Mouse (Mus musculus): ENCODE results near the gene Drd3. TPM values are rescaled to one million over a fixed set of nuclear protein-coding genes. Genes with fewer than 3 reads are reported as not detected.

The Drd3 gene
- polyA plus RNA-seq, 1 experiment from 2014 or later: not detected

DNA sequence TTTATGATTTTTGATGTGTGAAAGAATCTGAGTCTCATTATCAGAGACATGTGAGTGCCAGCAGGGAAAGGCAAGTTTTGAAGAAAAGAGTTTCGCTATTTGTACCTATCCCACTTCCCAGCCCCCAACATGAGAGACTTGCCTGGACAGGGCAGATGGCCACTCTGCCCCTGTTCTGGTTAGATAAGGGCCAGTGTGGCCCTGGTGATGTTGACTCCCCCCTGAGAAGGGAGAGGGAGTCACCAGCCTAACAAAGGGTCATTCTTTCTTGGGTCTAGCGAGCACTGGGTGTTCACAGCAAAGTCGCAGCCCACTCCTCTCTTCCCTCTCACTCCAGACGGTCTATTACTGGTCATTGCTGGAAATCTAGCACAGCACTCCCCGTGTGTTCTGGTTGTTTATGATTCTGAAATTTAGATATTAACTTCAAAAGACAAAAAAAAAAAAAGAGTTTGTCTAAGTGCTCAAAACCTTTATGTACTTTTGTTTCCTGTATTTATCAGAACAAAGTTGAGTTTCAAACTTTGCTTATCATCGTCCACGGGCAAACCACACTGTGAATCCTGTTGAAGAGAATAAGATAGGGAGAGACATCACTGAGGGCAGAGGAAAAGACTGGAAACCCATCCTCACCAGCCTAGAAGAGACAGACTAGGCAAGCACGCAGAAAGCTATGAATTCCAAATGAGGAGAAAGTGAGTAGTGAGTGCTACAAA is 24.2 kb upstream of the Drd3 start:
- Histone ChIP-seq H3K27ac (ENCODE audit: low read depth) (no peak overlapping the region), H3K36me3 (ENCODE audit: control insufficient read depth, insufficient read depth, low read length) (no peaks in the 10 kb centered on the region), H3K4me2 (ENCODE audit: low read length) (no peak overlapping the region), H3K9me3 (ENCODE audit: control insufficient read depth, low read length) (no peaks in the 10 kb centered on the region), H3K4me1 (replicated peaks; ENCODE audit: control insufficient read depth, insufficient read depth, low read length) (no peaks in the 10 kb centered on the region), H3K27me3 (replicated peaks; ENCODE audit: control insufficient read depth, insufficient read depth, low read length) (no peaks in the 10 kb centered on the region), H3K4me3 (ENCODE audit: low read depth, low read length) (no peak overlapping the region), H3K9ac (ENCODE audit: low read length) (no peak overlapping the region)
- DNase-seq (ENCODE audit: low spot score): no peak
- ATAC-seq (replicated peaks; ENCODE audit: low FRiP score, low TSS enrichment, low read depth): no peak
- WGBS: 80% methylated on average over 8 of the region's 8 CpGs

- H3K27ac ChIP-seq (ENCODE audit: low read depth): no peak overlapping the region
- DNase-seq (ENCODE audit: low spot score) (no peak), ATAC-seq (replicated peaks; ENCODE audit: low FRiP score, low TSS enrichment, low read depth) (no peak)
- no peaks in the 10 kb centered on the region for H3K4me1 ChIP-seq (replicated peaks; ENCODE audit: control insufficient read depth, insufficient read depth, low read length)
- H3K9me3 ChIP-seq (ENCODE audit: control insufficient read depth, low read length): no peaks in the 10 kb centered on the region
- 71% methylated on average over 4 of the region's 4 CpGs for WGBS
- H3K27me3 ChIP-seq (replicated peaks; ENCODE audit: control insufficient read depth, insufficient read depth, low read length): no peaks in the 10 kb centered on the region
- H3K36me3 ChIP-seq (ENCODE audit: control insufficient read depth, insufficient read depth, low read length): no peaks in the 10 kb centered on the region
- no peak overlapping the region for H3K4me3 ChIP-seq (ENCODE audit: low read depth, low read length)
- no peak overlapping the region for H3K4me2 ChIP-seq (ENCODE audit: low read length)
- no peak overlapping the region for H3K9ac ChIP-seq (ENCODE audit: low read length)
Measured at GRCm38 (mm10) chr16:43730281-43730680, 23.5 kb upstream of the Drd3 start.

DNA sequence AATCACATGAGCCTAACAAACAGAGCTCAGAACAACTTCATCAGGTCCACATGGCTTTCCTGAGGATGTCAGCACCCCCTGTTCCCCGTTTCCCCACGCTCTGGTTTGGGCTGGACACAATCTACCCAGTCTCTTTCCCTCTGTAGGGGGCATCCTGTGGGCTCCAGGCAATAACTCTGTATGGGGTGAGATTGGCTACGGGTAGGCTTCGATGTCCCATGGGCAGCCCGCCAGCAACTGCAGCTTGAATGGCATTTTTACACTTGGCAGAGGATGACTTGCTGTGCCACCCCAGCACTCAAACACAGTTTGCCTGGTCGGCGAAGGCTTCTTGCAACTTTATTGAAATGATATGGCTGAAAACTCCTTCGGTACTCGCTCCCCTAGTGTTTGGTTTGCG is 21.3 kb upstream of the Drd3 start:
- Histone ChIP-seq H3K27ac (ENCODE audit: low read depth) (no peak overlapping the region), H3K4me3 (ENCODE audit: low read depth, low read length) (no peak overlapping the region), H3K36me3 (ENCODE audit: control insufficient read depth, insufficient read depth, low read length) (no peaks in the 10 kb centered on the region), H3K4me1 (replicated peaks; ENCODE audit: control insufficient read depth, insufficient read depth, low read length) (no peaks in the 10 kb centered on the region), H3K9me3 (ENCODE audit: control insufficient read depth, low read length) (no peaks in the 10 kb centered on the region), H3K27me3 (replicated peaks; ENCODE audit: control insufficient read depth, insufficient read depth, low read length) (no peaks in the 10 kb centered on the region), H3K9ac (ENCODE audit: low read length) (no peak overlapping the region), H3K4me2 (ENCODE audit: low read length) (no peak overlapping the region)
- 90% methylated on average over 10 of the region's 10 CpGs for WGBS
- DNase-seq (ENCODE audit: low spot score) (no peak), ATAC-seq (replicated peaks; ENCODE audit: low FRiP score, low TSS enrichment, low read depth) (no peak)

GRCm38 (mm10) chr16:43732900-43733299 is 20.9 kb upstream of the Drd3 start:
- Histone ChIP-seq H3K27ac (ENCODE audit: low read depth) (no peak overlapping the region), H3K4me1 (replicated peaks; ENCODE audit: control insufficient read depth, insufficient read depth, low read length) (no peaks in the 10 kb centered on the region), H3K36me3 (ENCODE audit: control insufficient read depth, insufficient read depth, low read length) (no peaks in the 10 kb centered on the region), H3K9me3 (ENCODE audit: control insufficient read depth, low read length) (no peaks in the 10 kb centered on the region), H3K9ac (ENCODE audit: low read length) (no peak overlapping the region), H3K27me3 (replicated peaks; ENCODE audit: control insufficient read depth, insufficient read depth, low read length) (no peaks in the 10 kb centered on the region), H3K4me2 (ENCODE audit: low read length) (no peak overlapping the region), H3K4me3 (ENCODE audit: low read depth, low read length) (no peak overlapping the region)
- no peak for DNase-seq (ENCODE audit: low spot score)
- ATAC-seq (replicated peaks; ENCODE audit: low FRiP score, low TSS enrichment, low read depth): no peak
- 84% methylated on average over 5 of the region's 5 CpGs for WGBS

DNA sequence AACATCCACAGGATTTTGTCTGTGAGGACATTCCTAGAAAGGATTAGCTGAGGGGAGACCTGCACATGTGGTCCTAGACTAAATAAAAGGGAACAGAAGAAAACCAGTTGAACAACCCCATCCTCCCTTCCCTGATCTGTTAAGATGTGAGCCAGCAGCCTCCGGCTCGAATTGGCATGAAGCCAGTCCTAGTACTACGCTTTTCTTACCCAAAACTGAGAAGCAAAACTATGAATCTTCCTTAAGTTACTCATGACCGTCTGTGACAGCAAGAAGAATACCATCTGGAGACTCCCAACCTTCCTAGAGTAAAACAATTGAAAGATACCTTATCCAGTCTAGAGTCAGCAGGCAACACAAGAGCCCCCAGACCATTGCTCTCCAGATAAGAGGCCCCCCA is 15.9 kb upstream of the Drd3 start:
- no peaks in the 10 kb centered on the region for H3K9me3 ChIP-seq (ENCODE audit: control insufficient read depth, low read length)
- no peaks in the 10 kb centered on the region for H3K27me3 ChIP-seq (replicated peaks; ENCODE audit: control insufficient read depth, insufficient read depth, low read length)
- no peak overlapping the region for H3K27ac ChIP-seq (ENCODE audit: low read depth)
- no peak for ATAC-seq (replicated peaks; ENCODE audit: low FRiP score, low TSS enrichment, low read depth)
- no peaks in the 10 kb centered on the region for H3K4me1 ChIP-seq (replicated peaks; ENCODE audit: control insufficient read depth, insufficient read depth, low read length)
- H3K4me3 ChIP-seq (ENCODE audit: low read depth, low read length): no peak overlapping the region
- H3K36me3 ChIP-seq (ENCODE audit: control insufficient read depth, insufficient read depth, low read length): no peaks in the 10 kb centered on the region
- no peak overlapping the region for H3K4me2 ChIP-seq (ENCODE audit: low read length)
- no peak for DNase-seq (ENCODE audit: low spot score)
- H3K9ac ChIP-seq (ENCODE audit: low read length): no peak overlapping the region
- 53% methylated on average over 4 of the region's 4 CpGs for WGBS

DNA sequence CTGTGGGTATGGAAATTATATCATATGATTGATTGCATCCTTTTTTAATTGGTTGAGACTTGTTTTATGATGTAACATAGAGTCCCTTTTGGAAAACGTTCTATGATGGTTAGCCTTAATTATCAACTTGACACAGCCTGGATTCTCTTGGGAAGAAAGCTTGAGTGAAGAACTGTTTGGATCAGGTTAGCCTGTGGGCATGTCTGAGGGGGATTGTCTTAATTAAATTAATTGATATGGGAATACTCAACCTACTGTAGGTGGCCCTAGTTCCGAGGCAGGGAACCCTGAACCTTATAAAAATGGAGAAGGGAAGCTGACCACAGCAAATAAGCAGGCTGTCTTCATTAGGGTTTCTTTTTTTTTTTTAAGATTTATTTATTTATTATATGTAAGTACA is 12.9 kb upstream of the Drd3 start:
- H3K27ac ChIP-seq (ENCODE audit: low read depth): no peak overlapping the region
- no peaks in the 10 kb centered on the region for H3K9me3 ChIP-seq (ENCODE audit: control insufficient read depth, low read length)
- H3K9ac ChIP-seq (ENCODE audit: low read length): no peak overlapping the region
- ATAC-seq (replicated peaks; ENCODE audit: low FRiP score, low TSS enrichment, low read depth) (no peak), DNase-seq (ENCODE audit: low spot score) (no peak)
- no peaks in the 10 kb centered on the region for H3K27me3 ChIP-seq (replicated peaks; ENCODE audit: control insufficient read depth, insufficient read depth, low read length)
- no peak overlapping the region for H3K4me2 ChIP-seq (ENCODE audit: low read length)
- no peaks in the 10 kb centered on the region for H3K36me3 ChIP-seq (ENCODE audit: control insufficient read depth, insufficient read depth, low read length)
- H3K4me3 ChIP-seq (ENCODE audit: low read depth, low read length): no peak overlapping the region
- no peaks in the 10 kb centered on the region for H3K4me1 ChIP-seq (replicated peaks; ENCODE audit: control insufficient read depth, insufficient read depth, low read length)
- 70% methylated on average over 2 of the region's 2 CpGs for WGBS

DNA sequence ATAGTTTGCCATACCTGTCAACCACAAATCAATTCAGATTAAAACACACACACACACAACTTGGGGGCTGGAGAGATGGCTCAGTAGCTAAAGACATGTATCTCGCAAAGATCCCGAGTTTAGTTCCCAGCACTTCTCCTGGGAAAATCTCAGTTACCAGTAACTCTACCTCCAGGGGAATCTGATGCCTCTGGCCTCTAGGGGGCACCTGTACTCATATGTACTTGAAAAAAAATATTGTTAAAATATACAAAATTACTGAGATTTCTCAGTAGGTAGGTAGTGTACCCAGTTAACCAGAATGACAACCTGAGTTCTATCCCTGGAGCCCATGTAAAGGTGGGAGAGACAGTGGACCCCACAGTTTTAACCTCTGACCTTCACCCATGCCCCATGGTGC is 5.4 kb upstream of the Drd3 start:
- Histone ChIP-seq H3K4me2 (ENCODE audit: low read length) (no peak overlapping the region), H3K9ac (ENCODE audit: low read length) (no peak overlapping the region), H3K4me3 (ENCODE audit: low read depth, low read length) (no peak overlapping the region), H3K27ac (ENCODE audit: low read depth) (no peak overlapping the region), H3K36me3 (ENCODE audit: control insufficient read depth, insufficient read depth, low read length) (no peaks in the 10 kb centered on the region), H3K4me1 (replicated peaks; ENCODE audit: control insufficient read depth, insufficient read depth, low read length) (no peaks in the 10 kb centered on the region), H3K27me3 (replicated peaks; ENCODE audit: control insufficient read depth, insufficient read depth, low read length) (no peaks in the 10 kb centered on the region), H3K9me3 (ENCODE audit: control insufficient read depth, low read length) (no peaks in the 10 kb centered on the region)
- 79% methylated on average over 2 of the region's 2 CpGs for WGBS
- ATAC-seq (replicated peaks; ENCODE audit: low FRiP score, low TSS enrichment, low read depth): no peak
- DNase-seq (ENCODE audit: low spot score): no peak

- Histone ChIP-seq H3K4me2 (ENCODE audit: low read length) (no peak overlapping the region), H3K36me3 (ENCODE audit: control insufficient read depth, insufficient read depth, low read length) (no peaks in the 10 kb centered on the region), H3K27me3 (replicated peaks; ENCODE audit: control insufficient read depth, insufficient read depth, low read length) (no peaks in the 10 kb centered on the region), H3K9ac (ENCODE audit: low read length) (no peak overlapping the region), H3K4me1 (replicated peaks; ENCODE audit: control insufficient read depth, insufficient read depth, low read length) (no peaks in the 10 kb centered on the region), H3K4me3 (ENCODE audit: low read depth, low read length) (no peak overlapping the region), H3K9me3 (ENCODE audit: control insufficient read depth, low read length) (no peaks in the 10 kb centered on the region), H3K27ac (ENCODE audit: low read depth) (no peak overlapping the region)
- WGBS: 88% methylated on average over 8 of the region's 8 CpGs
- ATAC-seq (replicated peaks; ENCODE audit: low FRiP score, low TSS enrichment, low read depth): no peak
- DNase-seq (ENCODE audit: low spot score): no peak
Measured at GRCm38 (mm10) chr16:43752900-43753299, 926 bp upstream of the Drd3 start.

- Histone ChIP-seq H3K4me1 (replicated peaks; ENCODE audit: control insufficient read depth, insufficient read depth, low read length) (no peaks in the 10 kb centered on the region), H3K4me2 (ENCODE audit: low read length) (no peak overlapping the region), H3K9me3 (ENCODE audit: control insufficient read depth, low read length) (no peaks in the 10 kb centered on the region), H3K27me3 (replicated peaks; ENCODE audit: control insufficient read depth, insufficient read depth, low read length) (no peaks in the 10 kb centered on the region), H3K9ac (ENCODE audit: low read length) (no peak overlapping the region), H3K27ac (ENCODE audit: low read depth) (no peak overlapping the region), H3K4me3 (ENCODE audit: low read depth, low read length) (no peak overlapping the region), H3K36me3 (ENCODE audit: control insufficient read depth, insufficient read depth, low read length) (no peaks in the 10 kb centered on the region)
- whole genome bisulfite sequencing: 49% methylated on average over 3 of the region's 3 CpGs
- no peak for ATAC-seq (replicated peaks; ENCODE audit: low FRiP score, low TSS enrichment, low read depth)
- DNase-seq (ENCODE audit: low spot score): no peak
Measured at GRCm38 (mm10) chr16:43772358-43772757, 18.5 kb downstream of the Drd3 start.

All from intestine, embryonic 14.5 days (tissue).